Mouse (Mus musculus) testis, adult 2 months (tissue): ENCODE data around the gene Nipal3.

Experiments used
- CTCF ChIP-seq: fragments of 200-500 bp; IDR thresholded peaks from 2 replicates; pipeline ENCODE4 v1.5.1; 2012; ENCODE audit warnings: low read depth, mild to moderate bottlenecking, inconsistent platforms, low read length, moderate library complexity; ENCODE audit not compliant: control insufficient read depth, insufficient read depth, insufficient replicate concordance
- POLR2A ChIP-seq: fragments of 200-500 bp; IDR thresholded peaks from 2 replicates; pipeline ENCODE4 v1.6.1; 2012; ENCODE audit warnings: low read depth, mild to moderate bottlenecking, inconsistent platforms, low read length, moderate library complexity; ENCODE audit not compliant: control insufficient read depth

DNA sequence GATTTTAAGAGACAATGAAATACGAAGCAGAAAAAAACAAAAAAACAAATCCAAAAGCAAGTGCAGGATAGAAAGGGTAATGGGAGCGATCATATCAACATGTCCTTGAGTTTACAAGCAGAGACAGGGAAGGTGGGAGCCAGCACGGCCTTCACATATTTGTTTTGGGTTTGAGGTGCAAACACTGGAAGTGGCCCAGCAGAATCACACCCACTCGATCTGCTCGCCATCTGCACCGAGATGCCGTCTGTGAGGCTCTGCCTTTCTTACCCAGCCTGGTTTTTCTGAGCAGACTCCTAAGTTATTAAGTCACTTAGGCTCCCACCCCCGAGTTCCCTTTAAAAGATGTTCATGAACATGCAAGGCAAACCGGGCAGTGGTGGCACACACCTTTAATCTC, 69.2 kb downstream of the Nipal3 start:
- TF ChIP-seq CTCF, result no peak
- no peak for TF ChIP-seq POLR2A
